Mouse (Mus musculus): ENCODE data around the gene Gm28308. TPM values are rescaled to one million over a fixed set of nuclear protein-coding genes. Genes with fewer than 3 reads are reported as not detected.

Gene Gm28308
- not detected for total RNA-seq (2021)
- long read RNA-seq, experiment 1 = 0 reads
- long read RNA-seq, experiment 2 = 0 reads

DNA sequence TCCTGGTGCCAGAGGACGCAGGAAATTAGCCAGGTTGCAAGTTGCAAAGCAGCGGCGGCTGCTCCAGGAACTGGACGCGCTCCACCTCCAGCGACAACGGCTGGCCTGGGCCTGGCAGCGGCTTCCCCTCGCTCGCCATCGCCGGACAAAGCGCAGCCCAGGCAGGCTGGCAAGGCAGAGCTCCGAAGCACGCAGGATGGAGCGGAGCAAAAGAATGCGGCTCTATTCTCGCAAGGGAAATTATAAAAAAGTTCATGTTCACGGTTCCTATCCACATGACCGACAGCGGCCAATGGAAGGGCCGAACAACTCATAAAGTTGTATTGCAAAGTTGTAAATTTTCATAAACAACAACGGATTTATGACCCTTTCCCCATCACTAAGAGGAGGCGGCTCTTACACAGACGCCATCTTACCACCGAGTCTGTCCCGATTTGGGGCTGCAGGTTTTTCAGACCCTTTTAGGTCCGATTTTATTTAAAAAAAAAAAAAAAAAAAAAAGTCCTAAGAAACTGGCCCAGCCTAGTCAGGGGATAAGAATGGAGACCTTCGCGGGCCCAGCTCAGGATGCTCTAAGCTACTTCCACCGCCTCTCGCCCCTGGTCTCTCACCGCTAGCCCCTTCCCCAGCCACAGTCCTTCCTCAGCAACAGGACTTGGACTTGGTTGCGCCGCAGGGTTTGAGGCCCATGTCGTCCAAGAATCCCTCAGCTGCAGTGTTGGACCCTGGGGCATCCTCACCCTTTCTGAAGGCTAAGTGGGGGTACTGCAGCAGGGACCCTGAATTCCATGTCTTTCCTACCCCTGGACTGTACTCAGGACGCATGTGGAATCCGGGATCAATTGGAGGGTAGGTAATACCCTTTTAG is at the start of gene Gm28308, which contains the start of gene Hoxa3:
Gm28308 (minus strand) TSS at position 221 of the 868 bp plus-strand sequence.
Hoxa3 (minus strand) TSS at position 218 of the 868 bp plus-strand sequence.
- intact Hi-C loops (cut with DNase I) = loop anchor here (1.0 kb wide), 1 partner anchor 1032 kb away; no protein-coding TSS in a partner anchor
- no peak for TF ChIP-seq CTCF (IDR thresholded peaks at IDR 0.05)

DNA sequence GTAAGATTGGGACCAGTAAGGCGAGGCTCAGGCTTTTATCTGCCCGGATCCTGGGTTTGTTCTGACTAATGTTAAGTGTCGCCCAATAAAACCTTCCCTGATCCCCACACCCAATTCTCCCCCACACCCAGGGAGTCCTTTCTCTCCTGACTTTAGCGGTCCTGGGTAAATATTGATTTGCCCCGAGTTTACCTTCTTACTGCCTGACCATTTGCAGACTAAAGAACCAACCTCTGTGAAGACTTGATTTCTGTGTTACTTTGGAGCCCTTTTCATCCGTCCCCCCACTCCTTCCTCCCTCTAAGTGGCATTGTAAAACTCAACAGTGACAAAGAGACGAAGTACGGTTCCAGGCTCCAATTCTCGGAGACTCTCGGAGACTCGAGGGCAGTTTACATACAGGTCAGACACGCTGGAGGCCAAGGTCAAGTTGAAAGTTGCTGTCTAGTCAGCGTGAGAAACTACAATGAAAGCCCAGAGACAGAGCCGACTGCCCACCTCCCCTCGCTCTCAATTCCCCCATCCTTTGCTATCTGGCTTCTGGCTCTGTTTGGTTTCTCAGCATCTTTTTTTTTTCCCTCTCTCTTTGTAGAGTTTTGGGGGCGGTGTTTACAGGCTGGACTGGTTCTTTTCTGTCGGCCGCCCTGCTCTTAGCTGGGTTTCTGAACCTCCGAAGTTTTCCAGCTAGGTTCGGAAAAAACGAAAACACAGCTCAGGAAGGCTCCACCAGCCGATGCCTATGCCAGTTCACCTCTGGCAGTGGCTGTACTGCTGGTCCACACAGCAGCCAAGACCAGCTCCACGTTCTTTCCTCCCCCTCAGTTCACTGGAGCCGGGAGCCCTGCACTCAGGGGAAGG is 49.6 kb upstream of the Gm28308 start:
- DNase-seq (ENCODE audit: extremely low spot score in 1 of 2, low spot score in 2 of 2) = no peak
- Histone ChIP-seq H3K4me3 (no peak overlapping the region), H3K27ac (no peak overlapping the region)
- no peak for TF ChIP-seq CTCF (IDR thresholded peaks at IDR 0.05)
- intact Hi-C loops (cut with DNase I) = no loop called here

More for the DNA sequence above, at the start of gene Gm28308, which contains the start of gene Hoxa3:
- Histone ChIP-seq H3K4me3 (no peak within 1 kb of the TSS), H3K27ac (no peak within 1 kb of the TSS)
- no peak for DNase-seq (ENCODE audit: extremely low spot score in 1 of 2, low spot score in 2 of 2)

DNA sequence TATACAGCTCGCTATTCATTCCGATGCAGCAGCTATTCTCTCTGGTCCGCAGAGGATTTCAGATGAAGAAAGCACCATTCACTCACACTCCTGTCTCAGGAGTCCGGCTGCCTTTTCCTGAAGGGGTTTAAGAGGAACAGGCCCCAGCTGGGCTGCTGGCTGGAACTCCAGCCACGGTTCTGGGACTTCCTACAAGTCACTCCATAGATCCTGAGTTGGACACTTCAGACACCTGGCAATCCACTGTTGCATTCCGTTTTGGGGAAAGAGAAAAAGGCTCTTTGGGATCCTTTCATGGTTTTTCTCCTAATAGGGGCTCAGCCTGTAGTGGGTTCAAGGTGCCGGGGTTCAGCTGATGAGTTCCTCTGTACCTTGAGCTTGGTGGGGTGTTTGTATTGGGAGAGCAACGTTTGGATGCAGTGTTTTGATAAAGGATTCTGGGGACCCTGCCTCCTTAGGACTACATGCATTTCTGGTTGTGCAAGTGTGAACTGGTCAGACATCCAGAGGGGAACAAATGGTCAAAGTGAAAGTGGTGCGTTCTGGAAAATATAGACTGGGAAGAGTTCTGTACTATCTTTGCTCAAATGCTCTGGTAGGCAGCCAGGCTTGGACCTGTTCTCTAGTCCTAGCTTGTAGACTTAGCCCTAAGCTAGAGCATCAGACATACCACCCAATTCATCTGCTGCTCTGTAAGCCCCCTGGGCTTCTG is 48.8 kb upstream of the Gm28308 start:
- DNase-seq (ENCODE audit: extremely low spot score in 1 of 2, low spot score in 2 of 2) = no peak
- Histone ChIP-seq H3K4me3 (no peak overlapping the region), H3K27ac (no peak overlapping the region)
- TF ChIP-seq CTCF (IDR thresholded peaks at IDR 0.05) = no peak
- intact Hi-C loops (cut with DNase I) = no loop called here

DNA sequence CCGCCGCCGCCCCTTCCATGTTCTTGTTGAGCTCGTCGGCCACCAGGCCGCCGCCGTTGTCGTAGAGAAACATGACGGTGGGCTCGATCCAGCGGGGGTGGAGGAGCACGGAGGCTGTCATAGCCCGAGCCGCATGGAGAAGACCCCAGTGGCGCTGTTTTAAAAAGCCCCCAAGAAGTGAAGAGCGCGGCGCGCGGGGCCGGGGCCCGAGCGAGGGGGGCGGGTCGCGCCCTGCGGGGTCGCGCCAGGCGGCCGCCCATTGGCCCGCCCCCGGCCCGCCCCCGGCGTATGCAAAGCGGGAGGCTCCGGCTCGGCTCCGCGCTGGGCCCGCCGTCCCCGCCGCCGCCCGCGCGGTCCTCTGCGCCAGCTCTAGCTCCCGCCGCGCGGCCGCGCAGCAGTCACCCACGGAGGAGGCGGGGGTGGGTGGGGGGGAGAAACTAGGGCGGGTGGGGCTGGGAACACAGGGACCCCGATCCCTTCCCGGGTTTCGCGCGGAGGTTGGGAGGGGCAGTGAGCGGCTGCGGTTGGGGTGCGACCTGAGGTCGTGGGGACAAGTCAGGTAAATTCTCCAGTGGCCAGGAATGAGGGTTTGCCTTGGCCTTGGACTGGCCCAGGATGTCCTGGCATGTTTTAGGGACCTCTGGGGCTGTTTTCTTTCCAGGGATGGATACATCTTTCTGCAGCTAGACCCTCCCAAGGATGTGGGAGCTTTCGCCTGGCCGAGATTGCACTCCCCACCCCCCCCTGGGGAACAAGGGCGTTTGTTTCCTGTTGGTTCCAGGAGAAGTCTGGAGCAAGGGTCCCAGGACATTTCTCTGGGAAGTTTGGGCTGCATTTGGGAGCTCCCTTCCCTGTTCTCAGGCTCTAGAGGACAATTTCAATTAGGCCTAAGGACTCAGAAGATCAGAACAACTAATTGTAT is 47.8 kb upstream of the Gm28308 start, which contains the start of gene Hoxa13:
Hoxa13 (minus strand) TSS at position 227 of the 922 bp plus-strand sequence.
- no peak for TF ChIP-seq CTCF (IDR thresholded peaks at IDR 0.05)
- Histone ChIP-seq H3K4me3 (no peak within 1 kb of the TSS), H3K27ac (no peak within 1 kb of the TSS)
- DNase-seq (ENCODE audit: extremely low spot score in 1 of 2, low spot score in 2 of 2) = no peak
- intact Hi-C loops (cut with DNase I) = no loop called here

DNA sequence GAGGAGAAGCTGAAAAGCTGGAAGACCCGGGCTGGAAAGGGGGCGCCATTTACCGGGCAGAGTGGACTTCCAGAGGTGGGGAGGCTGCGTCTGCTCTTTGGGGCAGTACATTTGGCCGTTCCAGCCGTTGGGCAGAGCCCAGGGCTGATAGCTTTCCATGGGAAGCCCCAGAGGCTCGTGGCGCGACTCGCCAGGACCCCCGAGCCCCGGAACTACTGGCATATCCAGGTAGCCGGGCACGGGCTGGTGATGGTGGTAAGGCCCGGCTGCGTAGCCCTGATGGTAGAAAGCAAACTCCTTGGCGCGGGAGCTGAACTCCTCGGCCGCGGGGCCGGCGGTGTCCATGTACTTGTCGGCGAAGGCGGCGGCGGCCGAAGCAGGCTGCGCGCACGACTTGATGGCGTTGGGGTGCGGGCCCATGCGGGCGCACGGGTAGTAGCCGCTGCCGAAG is 46.7 kb upstream of the Gm28308 start:
- no peak for TF ChIP-seq CTCF (IDR thresholded peaks at IDR 0.05)
- intact Hi-C loops (cut with DNase I) = loop anchor here (5.0 kb wide), 4 partner anchors 52 to 707 kb away; partner anchors contain the start of gene Evx1
- H3K4me3 ChIP-seq = no peak overlapping the region
- DNase-seq (ENCODE audit: extremely low spot score in 1 of 2, low spot score in 2 of 2) = no peak
- no peak overlapping the region for H3K27ac ChIP-seq

DNA sequence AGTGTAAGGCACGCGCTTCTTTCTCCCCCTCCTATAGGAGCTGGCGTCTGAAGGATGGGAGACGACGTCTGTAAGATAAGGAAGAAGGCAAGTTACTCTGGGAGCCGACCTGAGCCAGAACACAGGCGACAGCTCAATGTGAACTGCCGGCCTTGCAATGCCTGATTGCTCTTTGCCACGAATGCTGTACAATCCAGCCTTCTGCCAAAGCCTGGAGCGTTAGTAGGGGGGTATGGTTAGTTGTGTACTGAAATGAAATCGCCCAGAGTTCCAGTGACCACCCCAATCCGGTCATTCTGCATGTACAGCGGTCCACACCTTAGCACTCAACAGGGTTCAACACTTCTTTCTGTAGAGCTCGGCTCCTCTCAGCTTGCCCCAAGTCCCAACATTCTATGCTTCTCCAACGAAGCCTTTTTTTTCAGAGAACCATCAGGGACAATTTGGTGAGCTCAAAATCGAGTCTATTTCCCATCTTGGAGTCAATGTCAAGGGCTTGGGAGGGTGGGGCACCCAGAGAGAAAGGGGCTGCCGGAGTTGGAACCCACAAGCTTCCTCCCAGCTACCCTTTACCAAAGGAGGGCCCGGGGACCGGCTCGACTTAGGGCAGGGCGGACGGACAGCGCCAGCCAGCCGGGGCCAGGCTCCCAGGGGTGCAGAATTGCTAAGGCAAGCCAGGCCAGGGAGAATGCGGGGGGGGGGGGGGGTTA is 46.1 kb upstream of the Gm28308 start:
- intact Hi-C loops (cut with DNase I) = loop anchor here (5.0 kb wide), 4 partner anchors 53 to 708 kb away; partner anchors contain the start of gene Evx1
- no peak overlapping the region for H3K4me3 ChIP-seq
- H3K27ac ChIP-seq = no peak overlapping the region
- DNase-seq (ENCODE audit: extremely low spot score in 1 of 2, low spot score in 2 of 2) = no peak
- TF ChIP-seq CTCF (IDR thresholded peaks at IDR 0.05) = no peak

DNA sequence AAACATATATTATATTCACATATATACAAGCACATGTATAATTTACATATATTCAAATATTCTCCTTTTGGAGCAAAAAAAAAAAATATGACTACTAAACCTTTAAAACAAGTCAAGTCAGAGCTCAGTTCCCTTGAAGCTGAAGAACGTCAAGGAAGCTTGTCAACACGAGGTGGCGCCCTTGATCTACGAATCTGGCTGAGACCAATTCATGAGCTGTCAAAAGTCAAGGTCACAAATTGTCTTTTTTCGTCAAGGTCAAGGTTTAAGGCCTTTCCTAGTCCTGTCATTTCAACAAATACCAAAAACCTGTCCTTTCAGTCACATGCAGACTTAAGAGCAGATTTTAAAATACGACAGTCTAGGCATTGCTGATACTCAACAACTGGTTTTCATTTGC is 43.8 kb upstream of the Gm28308 start:
- DNase-seq (ENCODE audit: extremely low spot score in 1 of 2, low spot score in 2 of 2) = peak; percentile 55 to 67
- peak; percentile 74 for TF ChIP-seq CTCF (IDR thresholded peaks at IDR 0.05)
- intact Hi-C loops (cut with DNase I) = loop anchor here (2.0 to 5.0 kb wide), 6 partner anchors 55 to 710 kb away; partner anchors contain the start of gene Evx1
- H3K27ac ChIP-seq = no peak overlapping the region
- H3K4me3 ChIP-seq = no peak overlapping the region

DNA sequence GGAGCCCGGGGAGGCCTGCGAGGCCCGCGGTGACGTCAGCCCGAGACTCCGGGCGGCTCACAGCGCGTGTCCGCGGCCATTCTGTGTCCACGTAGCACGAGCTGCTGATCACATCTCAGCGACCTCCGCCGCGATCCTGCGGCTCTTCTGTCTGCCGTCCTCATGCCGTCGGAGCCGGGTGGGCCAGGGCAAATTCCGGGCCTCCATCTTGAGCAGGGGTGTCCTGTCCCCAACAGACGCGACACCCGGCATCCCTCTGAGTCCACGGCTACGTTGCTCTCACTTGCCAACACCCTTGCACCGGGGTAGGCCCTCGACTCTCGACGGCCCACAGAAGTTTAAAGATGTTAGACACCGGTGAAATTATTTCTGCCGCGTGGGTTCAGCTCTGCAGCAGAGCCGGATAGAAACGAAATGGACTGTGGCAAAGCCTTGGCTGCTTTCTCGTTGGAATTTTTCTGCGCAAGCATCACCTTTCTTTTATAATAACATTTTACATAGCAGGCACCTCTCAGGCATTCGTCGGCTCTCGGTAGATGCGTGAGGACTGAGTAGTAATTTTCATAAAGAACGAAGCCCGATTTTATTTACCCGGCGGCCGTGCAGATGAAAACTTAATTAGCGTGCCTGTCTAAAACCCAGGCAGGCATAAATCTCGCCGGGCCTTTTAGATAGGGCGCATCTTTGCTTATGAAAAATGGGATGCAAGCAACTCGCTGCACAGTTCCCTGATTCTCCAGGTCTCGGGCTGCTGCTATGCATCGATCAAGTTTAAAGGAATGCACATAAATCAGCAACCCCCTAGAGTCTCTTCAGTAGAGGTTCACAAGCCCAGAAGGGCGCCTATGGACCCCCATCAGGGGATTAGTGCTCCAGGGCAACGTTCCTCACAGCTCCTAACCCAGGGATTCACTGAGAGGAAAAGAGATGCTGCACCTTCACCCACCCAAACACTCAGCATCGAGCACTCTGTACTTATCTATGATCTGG is 40.7 kb upstream of the Gm28308 start:
- intact Hi-C loops (cut with DNase I) = no loop called here
- no peak overlapping the region for H3K4me3 ChIP-seq
- no peak for DNase-seq (ENCODE audit: extremely low spot score in 1 of 2, low spot score in 2 of 2)
- no peak overlapping the region for H3K27ac ChIP-seq
- TF ChIP-seq CTCF (IDR thresholded peaks at IDR 0.05) = no peak

Measured in left cerebral cortex, adult 2 months (tissue).